Mouse (Mus musculus) E14TG2a.4 (cell line): ENCODE measurements around the gene Glyctk.
A peak's percentile ranks its signal among the peaks of the same experiment; 100 is the strongest.
"Not testable (repeated sequence)": the region's sequence is repeated elsewhere in the genome, so short reads cannot be mapped to it uniquely, and the experiment has no call there.

Source experiments
- H3K27me3 ChIP-seq: 2 replicates; pipeline ENCODE4 v1.6.1; 2014; ENCODE audit warnings: low read length, control low read depth; ENCODE audit not compliant: insufficient read depth
- H3K36me3 ChIP-seq: 2 replicates; pipeline ENCODE4 v1.6.1; 2014; ENCODE audit warnings: low read length, control low read depth; ENCODE audit not compliant: insufficient read depth
- H3K4me1 ChIP-seq: replicated peaks from 2 replicates; pipeline ENCODE4 v1.6.1; 2014; ENCODE audit warnings: low read depth, low read length, control low read depth
- H3K4me3 ChIP-seq: replicated peaks from 2 replicates; pipeline ENCODE4 v1.5.1; 2014; ENCODE audit warnings: mild to moderate bottlenecking, low read length
- H3K9me3 ChIP-seq: 2 replicates; pipeline ENCODE4 v1.6.1; 2014; ENCODE audit warnings: low read length, control low read depth
- CTCF ChIP-seq: conservative IDR thresholded peaks from 2 replicates; pipeline ENCODE4 v1.5.1; 2014; ENCODE audit warnings: low read length
- NANOG ChIP-seq: IDR thresholded peaks from 2 replicates; pipeline ENCODE4 v1.6.1; 2014; ENCODE audit warnings: borderline replicate concordance, low read length, mixed read lengths
- POU5F1 ChIP-seq: IDR thresholded peaks from 2 replicates; pipeline ENCODE4 v1.6.1; 2014; ENCODE audit warnings: low read length, borderline replicate concordance

Gene Glyctk

DNA sequence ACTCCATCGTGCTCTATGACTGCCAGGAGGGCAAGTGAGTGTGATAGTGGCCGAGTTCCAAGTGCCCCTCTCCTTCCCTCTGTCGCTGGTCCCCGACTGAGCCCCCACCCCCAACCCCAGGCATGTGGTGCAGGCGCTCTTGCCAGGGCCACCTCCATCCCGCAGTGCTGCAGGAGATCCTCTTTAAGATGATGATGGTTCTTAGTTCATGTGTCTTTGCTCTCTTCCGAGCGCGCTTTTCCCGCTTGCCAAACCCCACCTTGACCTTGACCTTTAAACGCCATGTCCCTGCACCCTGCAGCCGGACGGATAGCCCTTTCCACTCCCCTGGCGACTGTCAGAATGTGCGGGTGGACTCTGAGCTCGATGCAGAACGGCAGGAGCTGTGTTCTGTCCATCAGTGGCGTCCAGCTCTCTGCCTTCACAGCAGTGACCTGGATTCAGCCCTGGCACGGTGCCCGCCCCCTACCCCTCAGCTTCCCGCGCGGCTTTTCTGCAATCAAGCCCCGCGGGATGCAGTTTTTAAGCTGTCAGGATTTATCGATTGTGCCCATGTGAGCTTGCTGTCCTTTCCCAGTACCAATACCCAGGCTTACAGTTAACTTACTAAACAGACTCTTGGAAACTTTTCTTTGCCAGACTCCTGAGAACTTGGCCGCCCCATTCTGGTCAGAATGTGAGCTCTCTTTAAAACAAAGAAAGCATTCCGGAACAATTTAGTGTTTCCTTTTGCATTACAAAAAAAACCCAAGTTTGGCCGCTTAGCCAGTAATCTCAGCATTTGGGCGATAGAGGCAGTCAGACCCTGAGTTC lies 13.6 kb upstream of the Glyctk start:
- Histone ChIP-seq H3K4me3 (peak overlapping the region; percentile 95), H3K9me3 (no peaks in the 10 kb centered on the region), H3K36me3 (peaks cover 39% of the 10 kb centered on the region), H3K4me1 (peaks cover 71% of the 10 kb centered on the region), H3K27me3 (no peaks in the 10 kb centered on the region)
- no peak for TF ChIP-seq CTCF
- peak; percentile 79 for TF ChIP-seq POU5F1
- TF ChIP-seq NANOG: peak; percentile 95

DNA sequence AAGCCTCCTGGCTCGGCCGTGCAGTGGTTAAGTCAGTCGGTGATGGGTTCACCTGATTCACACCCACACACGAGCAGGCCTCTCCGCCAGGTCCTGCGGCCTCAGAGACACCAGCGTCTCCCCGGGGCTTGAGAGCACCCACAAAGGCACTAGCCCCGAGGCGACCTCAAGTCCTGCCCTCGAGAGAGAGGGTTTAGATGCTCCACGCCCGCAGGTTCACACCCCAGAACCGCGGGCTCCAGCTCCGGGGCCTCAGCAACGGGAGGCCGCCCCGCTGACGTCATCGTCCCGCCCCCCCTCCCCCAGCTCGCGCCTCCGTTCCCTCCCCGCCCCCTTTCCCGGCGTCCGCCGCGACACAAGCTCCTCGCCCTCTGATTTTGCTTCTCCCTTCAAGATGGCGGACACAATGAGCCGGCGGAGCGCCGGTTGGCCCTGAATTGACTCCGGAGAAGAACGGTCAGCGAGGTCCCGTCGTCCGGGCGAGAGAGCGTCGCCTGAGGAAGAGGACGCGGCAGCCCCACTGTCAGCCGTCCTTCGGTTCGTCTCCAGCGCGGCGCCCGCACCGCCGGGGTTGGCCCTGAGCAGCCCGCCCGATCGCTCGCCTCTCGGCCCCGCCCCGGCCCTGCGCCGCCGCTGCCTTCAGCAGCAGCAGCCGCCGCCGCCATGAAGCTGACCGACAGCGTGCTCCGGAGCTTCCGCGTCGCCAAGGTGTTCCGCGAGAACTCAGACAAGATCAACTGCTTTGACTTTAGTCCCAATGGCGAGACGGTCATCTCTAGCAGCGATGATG lies 12.8 kb upstream of the Glyctk start, which contains the start of gene Wdr82:
Gene Wdr82, plus strand, starts transcription at position 373 of the 790 bp plus-strand sequence.
- TF ChIP-seq NANOG (no peak), POU5F1 (no peak), CTCF (no peak)
- peak within 1 kb of the TSS; percentile 95 for H3K4me3 ChIP-seq

DNA sequence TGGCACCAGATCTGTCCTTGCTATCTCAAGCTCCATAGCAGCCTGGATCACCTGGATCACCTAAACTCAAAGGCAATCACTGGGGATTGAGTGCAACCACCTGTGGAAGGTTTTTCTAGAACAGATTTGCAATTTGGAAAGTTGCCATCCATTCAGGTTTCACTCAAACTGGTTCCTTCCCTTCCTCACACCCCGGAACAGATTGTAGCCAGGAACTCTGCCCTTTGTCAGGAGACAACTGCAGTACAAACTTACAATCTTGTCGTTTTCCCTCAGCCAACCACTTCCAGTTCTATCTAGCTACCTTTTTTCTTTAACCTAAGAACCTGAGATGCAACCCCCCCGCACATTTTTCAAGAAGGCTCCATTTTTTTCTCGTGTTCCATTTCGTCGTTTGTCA lies 12.0 kb upstream of the Glyctk start:
- no peaks in the 10 kb centered on the region for H3K9me3 ChIP-seq
- H3K4me1 ChIP-seq: peaks cover 68% of the 10 kb centered on the region
- peaks cover 23% of the 10 kb centered on the region for H3K36me3 ChIP-seq

More for the DNA sequence above, 12.8 kb upstream of the Glyctk start, which contains the start of gene Wdr82:
- H3K4me1 ChIP-seq: peaks cover 68% of the 10 kb centered on the region
- no peaks in the 10 kb centered on the region for H3K9me3 ChIP-seq
- peaks cover 31% of the 10 kb centered on the region for H3K36me3 ChIP-seq
- no peaks in the 10 kb centered on the region for H3K27me3 ChIP-seq

DNA sequence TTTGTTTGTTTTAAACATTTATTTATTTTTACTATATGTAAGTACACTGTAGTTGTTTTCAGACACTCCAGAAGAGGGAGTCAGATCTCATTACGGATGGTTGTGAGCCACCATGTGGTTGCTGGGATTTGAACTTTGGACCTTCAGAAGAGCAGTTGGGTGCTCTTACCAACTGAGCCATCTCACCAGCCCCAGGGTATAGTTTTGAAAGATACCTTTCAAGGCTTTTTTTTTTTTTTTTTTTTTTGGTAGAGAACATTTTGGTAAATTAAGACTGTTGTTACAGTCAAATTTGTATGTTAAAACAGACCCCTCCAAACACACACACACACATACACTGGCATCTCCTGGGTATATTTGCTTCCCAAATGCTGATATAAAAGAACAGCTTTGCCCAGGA lies 11.1 kb upstream of the Glyctk start:
- H3K27me3 ChIP-seq, H3K4me3 ChIP-seq, H3K9me3 ChIP-seq: not testable (repeated sequence)
- H3K36me3 ChIP-seq: peaks cover 15% of the 10 kb centered on the region
- peaks cover 63% of the 10 kb centered on the region for H3K4me1 ChIP-seq

More for the DNA sequence above, 12.0 kb upstream of the Glyctk start:
- H3K4me3 ChIP-seq: peak overlapping the region; percentile 95
- TF ChIP-seq POU5F1 (no peak), NANOG (no peak), CTCF (no peak)
- no peaks in the 10 kb centered on the region for H3K27me3 ChIP-seq

DNA sequence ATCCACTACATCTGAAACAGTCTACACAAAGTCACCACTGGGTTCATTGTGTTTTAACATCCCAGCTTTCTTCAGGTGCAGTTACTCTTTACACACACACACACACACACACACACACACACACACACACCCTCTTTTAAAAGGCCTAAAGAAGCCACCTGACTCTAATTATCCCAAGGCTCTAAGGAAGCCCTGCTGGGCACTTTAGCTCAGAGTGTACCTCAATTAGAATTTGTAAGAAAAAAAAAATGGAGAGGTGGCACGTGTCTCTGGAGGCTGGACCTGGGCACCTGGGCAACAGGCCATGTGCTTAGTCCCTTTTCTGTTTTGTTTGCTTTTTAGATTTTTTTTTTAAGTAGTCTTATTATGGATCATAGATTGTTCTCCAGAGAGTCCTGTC lies 9.8 kb upstream of the Glyctk start:
- Histone ChIP-seq H3K27me3 (no peaks in the 10 kb centered on the region), H3K9me3 (no peaks in the 10 kb centered on the region), H3K36me3 (0 out of 2 replicates have a peak, but pooled peaks cover 2% of the 10 kb centered on the region), H3K4me3 (no peak overlapping the region), H3K4me1 (peaks cover 56% of the 10 kb centered on the region)
- no peak for TF ChIP-seq POU5F1
- no peak for TF ChIP-seq CTCF
- no peak for TF ChIP-seq NANOG

DNA sequence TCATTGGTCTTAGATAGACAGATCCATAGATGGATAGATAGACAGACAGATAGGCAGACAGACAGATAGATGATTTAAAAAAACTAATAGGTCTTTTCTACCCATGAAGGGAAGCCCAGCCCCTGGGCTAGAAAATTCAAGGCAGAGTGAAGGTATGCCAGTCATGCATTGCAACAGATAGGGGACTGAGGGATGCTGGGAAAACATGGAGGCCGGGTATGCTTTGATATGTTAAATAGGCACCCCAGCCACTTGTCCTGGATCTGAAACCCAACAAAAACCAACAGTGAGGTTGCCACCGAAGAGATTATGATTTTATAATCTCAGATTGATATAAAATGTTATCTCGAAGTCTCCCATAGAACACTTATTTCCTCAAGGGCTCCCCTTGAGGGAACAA lies 9.3 kb upstream of the Glyctk start:
- Histone ChIP-seq H3K36me3 (no peaks in the 10 kb centered on the region), H3K4me3 (no peak overlapping the region; the same call in 1 of the 2 replicates), H3K27me3 (no peaks in the 10 kb centered on the region), H3K4me1 (peaks cover 56% of the 10 kb centered on the region), H3K9me3 (no peaks in the 10 kb centered on the region)
- TF ChIP-seq NANOG: no peak
- TF ChIP-seq CTCF: no peak
- no peak for TF ChIP-seq POU5F1

DNA sequence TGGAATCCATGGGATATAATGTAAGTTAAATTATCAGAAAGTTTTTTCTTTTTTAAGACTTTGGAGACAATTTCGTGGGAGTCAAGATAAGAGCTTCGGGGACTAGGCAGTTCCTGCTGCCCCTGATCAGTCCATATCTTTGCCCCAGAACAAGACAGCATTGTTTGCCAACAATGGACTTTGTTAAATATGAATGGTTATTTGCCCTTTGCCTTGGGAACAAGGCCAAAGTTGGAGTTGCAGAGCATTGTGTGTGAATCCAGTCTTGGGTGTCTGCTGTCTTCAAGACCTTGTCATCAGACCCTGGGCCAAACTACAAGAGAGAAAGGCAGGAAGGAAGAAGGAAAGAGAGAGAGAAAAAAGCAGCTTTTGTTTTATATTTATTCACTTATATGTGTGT lies 8.8 kb upstream of the Glyctk start:
- no peaks in the 10 kb centered on the region for H3K27me3 ChIP-seq
- H3K4me1 ChIP-seq: peaks cover 56% of the 10 kb centered on the region
- TF ChIP-seq CTCF: no peak
- TF ChIP-seq POU5F1: no peak
- no peak for TF ChIP-seq NANOG
- no peaks in the 10 kb centered on the region for H3K36me3 ChIP-seq
- H3K9me3 ChIP-seq: no peaks in the 10 kb centered on the region
- no peak overlapping the region; the same call in 1 of the 2 replicates for H3K4me3 ChIP-seq

DNA sequence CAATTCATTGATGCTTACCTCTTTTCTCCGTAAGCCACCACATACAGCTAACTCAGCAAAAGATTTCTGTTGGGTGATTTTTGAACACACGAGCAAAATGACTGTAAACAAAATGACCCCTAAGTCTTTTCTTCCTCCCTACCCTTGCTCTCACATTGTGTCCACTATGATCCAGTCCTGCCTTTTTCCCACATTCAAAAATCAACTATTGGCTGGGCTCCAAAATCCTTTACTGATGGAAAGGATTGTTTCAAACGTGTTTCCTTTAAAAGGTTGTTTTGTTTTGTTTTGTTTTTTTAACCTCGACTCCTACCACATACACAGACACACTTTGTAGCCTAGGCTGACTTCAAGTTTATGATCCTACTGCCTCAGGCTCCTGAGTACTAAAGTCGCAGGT lies 2.5 kb upstream of the Glyctk start:
- Histone ChIP-seq H3K4me1 (peaks cover 61% of the 10 kb centered on the region), H3K36me3 (peaks cover 9% of the 10 kb centered on the region), H3K27me3 (no peaks in the 10 kb centered on the region), H3K9me3 (no peaks in the 10 kb centered on the region), H3K4me3 (peak overlapping the region; percentile 82)
- TF ChIP-seq CTCF: no peak
- no peak for TF ChIP-seq POU5F1
- no peak for TF ChIP-seq NANOG
